Mouse (Mus musculus) forebrain, embryonic 15.5 days (tissue): ENCODE data around the gene Msantd4. TPM values are rescaled to one million over a fixed set of nuclear protein-coding genes. Genes with fewer than 3 reads are reported as not detected.
"Not testable (repeated sequence)": the region's sequence is repeated elsewhere in the genome, so short reads cannot be mapped to it uniquely, and the experiment has no call there.

ENCODE experiments used
- ATAC-seq: fragments of 200-750 bp; cut with Nextera tagmentation; replicated peaks from 2 replicates; pipeline ENCODE4 v1.8.0; 2017; ENCODE audit warnings: mild to moderate bottlenecking, moderate TSS enrichment, moderate library complexity
- H3K27ac ChIP-seq: fragments of 300-500 bp; sonication (generic); replicated peaks from 2 replicates; pipeline ENCODE4 v1.5.1; 2015; ENCODE audit warnings: mild to moderate bottlenecking, inconsistent platforms
- H3K27me3 ChIP-seq: fragments of 300-500 bp; sonication (generic); 2 replicates; pipeline ENCODE4 v1.6.1; 2015; ENCODE audit warnings: inconsistent platforms
- H3K36me3 ChIP-seq: fragments of 300-500 bp; sonication (generic); 2 replicates; pipeline ENCODE4 v1.6.1; 2015; ENCODE audit warnings: mild to moderate bottlenecking, inconsistent platforms
- H3K4me1 ChIP-seq: fragments of 300-500 bp; sonication (generic); 2 replicates; pipeline ENCODE4 v1.6.1; 2015; ENCODE audit warnings: inconsistent platforms
- H3K4me2 ChIP-seq: fragments of 300-500 bp; sonication (generic); replicated peaks from 2 replicates; pipeline ENCODE4 v1.6.1; 2015; ENCODE audit warnings: mild to moderate bottlenecking, inconsistent platforms
- H3K4me3 ChIP-seq: fragments of 300-500 bp; sonication (generic); 2 replicates; pipeline ENCODE4 v1.5.1; 2015; ENCODE audit warnings: mild to moderate bottlenecking, inconsistent platforms
- H3K9ac ChIP-seq: fragments of 300-500 bp; sonication (generic); replicated peaks from 2 replicates; pipeline ENCODE4 v1.6.1; 2015; ENCODE audit warnings: mild to moderate bottlenecking, inconsistent platforms
- H3K9me3 ChIP-seq: fragments of 300-500 bp; sonication (generic); 2 replicates; pipeline ENCODE4 v1.6.1; 2016; ENCODE audit warnings: inconsistent platforms
- WGBS: fragments of 180-500 bp; shearing (Covaris S2); methylation state at CpG from one replicate; pipeline ENCODE4 v1.1.7; 2015; ENCODE audit warnings: mixed read lengths; 5-methylcytosine and 5-hydroxymethylcytosine counted together
- microRNA-seq: library from miRNA; unstranded; fragments of <30 nt; microRNA quantifications from one replicate; pipeline ENCODE4, GENCODE M21; 2016
- polyA plus RNA-seq: library from polyadenylated mRNA; unstranded; fragments of >200 nt; fragmentation: Nextera tagmentation; extraction: Ambion mirVana; gene quantifications from 2 replicates; pipeline ENCODE4 v1.2.1, GENCODE M21; 2015

The Msantd4 gene
- 61.2 and 63.8 TPM in 2 replicates for polyA plus RNA-seq

- H3K36me3 ChIP-seq = no peaks in the 10 kb centered on the region
- peaks cover 22% of the 10 kb centered on the region for H3K4me1 ChIP-seq
- peak within 1 kb of the TSS; percentile 85 for H3K4me3 ChIP-seq
- peak within 1 kb of the TSS; percentile 72 for H3K9ac ChIP-seq
- no peaks in the 10 kb centered on the region for H3K9me3 ChIP-seq
- H3K27ac ChIP-seq = peak within 1 kb of the TSS; percentile 86
- no peaks in the 10 kb centered on the region for H3K27me3 ChIP-seq
- peak; percentile 100 for ATAC-seq
- peak within 1 kb of the TSS; percentile 65 for H3K4me2 ChIP-seq
- 1% methylated on average over 31 of the region's 31 CpGs for WGBS
These were observed at the start of gene Msantd4 for GRCm38 (mm10) chr9:4375828-4376639. Gene Msantd4 (plus strand): TSS chr9:4376562.

GRCm38 (mm10) chr9:4353163-4353562 lies 23.2 kb upstream of the Msantd4 start:
- H3K9ac ChIP-seq = no peak overlapping the region
- WGBS = 97% methylated on average over 1 of the region's 1 CpGs
- no peaks in the 10 kb centered on the region for H3K4me1 ChIP-seq
- H3K4me2 ChIP-seq = no peak overlapping the region
- H3K27me3 ChIP-seq = no peaks in the 10 kb centered on the region
- H3K36me3 ChIP-seq = no peaks in the 10 kb centered on the region
- no peak for ATAC-seq
- no peak overlapping the region for H3K4me3 ChIP-seq
- H3K9me3 ChIP-seq = no peaks in the 10 kb centered on the region
- H3K27ac ChIP-seq = no peak overlapping the region

GRCm38 (mm10) chr9:4376640-4377120 lies 318 bp downstream of the Msantd4 start:
- H3K27ac ChIP-seq = peak overlapping the region; percentile 68
- WGBS = under 1% methylated on average over 15 of the region's 15 CpGs
- peak overlapping the region; percentile 85 for H3K4me3 ChIP-seq
- no peak for ATAC-seq
- no peaks in the 10 kb centered on the region for H3K27me3 ChIP-seq
- H3K4me1 ChIP-seq = peaks cover 22% of the 10 kb centered on the region
- peak overlapping the region; percentile 72 for H3K9ac ChIP-seq
- H3K36me3 ChIP-seq = no peaks in the 10 kb centered on the region
- H3K4me2 ChIP-seq = peak overlapping the region; percentile 65
- no peaks in the 10 kb centered on the region for H3K9me3 ChIP-seq

- H3K4me3 ChIP-seq, H3K27me3 ChIP-seq, H3K9me3 ChIP-seq, H3K9ac ChIP-seq, H3K4me2 ChIP-seq, H3K27ac ChIP-seq, H3K4me1 ChIP-seq, ATAC-seq, H3K36me3 ChIP-seq: not testable (repeated sequence)
- WGBS = 94% methylated on average over 11 of the region's 11 CpGs
These were observed 24.4 kb downstream of the Msantd4 start for GRCm38 (mm10) chr9:4400801-4401200.

Small RNA genes lying within 50 kb of the gene (microRNA-seq; reads per million reads assigned to microRNA genes)
- gene Gm23992 = not detected

Other genes with a start within 250 kb of the Msantd4 start
- gene Aasdhppt, start 67.1 kb upstream of the Msantd4 start, polyA plus RNA-seq = 35.5 and 36.5 TPM in 2 replicates
- 9.3 and 10.1 TPM in 2 replicates for gene Kbtbd3, start 66.7 kb upstream of the Msantd4 start, polyA plus RNA-seq